Mouse (Mus musculus) CH12.LX (cell line): Measurements from ENCODE around the gene Gm26602.

Experiments used
- BHLHE40 ChIP-seq: IDR thresholded peaks from 2 replicates; pipeline ENCODE4 v1.6.1; 2011; ENCODE audit warnings: mild to moderate bottlenecking, low read depth, low read length, improper control_type of control experiment
- CTCF ChIP-seq, 2 experiments: IDR thresholded peaks in 1 of 2; conservative IDR thresholded peaks in 1 of 2; 2 replicates each; pipeline ENCODE4 v1.5.1; 2011 to 2012; ENCODE audit warnings: low read depth in 2 of 2, low read length in 2 of 2, improper control_type of control experiment in 1 of 2, inconsistent platforms in 1 of 2, mild to moderate bottlenecking in 1 of 2, moderate library complexity in 1 of 2
- EP300 ChIP-seq: IDR thresholded peaks from 2 replicates; pipeline ENCODE4 v1.6.1; 2011; ENCODE audit warnings: low read length, improper control_type of control experiment
- HCFC1 ChIP-seq: IDR thresholded peaks from 2 replicates; pipeline ENCODE4 v1.6.1; 2012; ENCODE audit warnings: low read depth, mild to moderate bottlenecking, inconsistent platforms, low read length, improper control_type of control experiment
- MAFK ChIP-seq: IDR thresholded peaks from 2 replicates; pipeline ENCODE4 v1.6.1; 2011; ENCODE audit warnings: low read length, improper control_type of control experiment; ENCODE audit not compliant: insufficient replicate concordance
- MAX ChIP-seq: IDR thresholded peaks from 2 replicates; pipeline ENCODE4 v1.6.1; 2011; ENCODE audit warnings: low read length, improper control_type of control experiment
- MAZ ChIP-seq: IDR thresholded peaks from 2 replicates; pipeline ENCODE4 v1.6.1; 2012; ENCODE audit warnings: low read depth, mild to moderate bottlenecking, inconsistent platforms, low read length, improper control_type of control experiment, moderate library complexity
- NRF1 ChIP-seq: IDR thresholded peaks from 2 replicates; pipeline ENCODE4 v1.6.1; 2014; ENCODE audit warnings: low read depth, mild to moderate bottlenecking, inconsistent platforms, low read length, improper control_type of control experiment, moderate library complexity
- POLR2A ChIP-seq: IDR thresholded peaks from 2 replicates; pipeline ENCODE4 v1.6.1; 2011; ENCODE audit warnings: low read depth, mild to moderate bottlenecking, improper control_type of control experiment, low read length
- USF1 ChIP-seq: IDR thresholded peaks from 2 replicates; pipeline ENCODE4 v1.6.1; 2014; ENCODE audit warnings: low read depth, mild to moderate bottlenecking, inconsistent platforms, low read length, improper control_type of control experiment
- ZKSCAN1 ChIP-seq: IDR thresholded peaks from 2 replicates; pipeline ENCODE4 v1.6.1; 2012; ENCODE audit warnings: low read depth, inconsistent platforms, low read length, improper control_type of control experiment, borderline replicate concordance
- ZNF384 ChIP-seq: IDR thresholded peaks from 2 replicates; pipeline ENCODE4 v1.6.1; 2012; ENCODE audit warnings: low read depth, low read length, improper control_type of control experiment, inconsistent platforms

- TF ChIP-seq HCFC1 = no peak
- no peak for TF ChIP-seq MAFK
- no peak for TF ChIP-seq ZNF384
- TF ChIP-seq USF1 = no peak
- no peak for TF ChIP-seq MAZ
- no peak for TF ChIP-seq BHLHE40
- TF ChIP-seq EP300 = no peak
- no peak for TF ChIP-seq NRF1
- TF ChIP-seq POLR2A = no peak; the same call in none of the 2 replicates
- TF ChIP-seq CTCF (conservative IDR thresholded peaks at IDR 0.05 in 1 of 2, IDR thresholded peaks at IDR 0.05 in 1 of 2; ENCODE audit: low read depth in 2 of 2, low read length in 2 of 2) = no peak
- TF ChIP-seq ZKSCAN1 = no peak
- TF ChIP-seq MAX = no peak
Observed at GRCm38 (mm10) chr10:79864351-79865188, 46.1 kb upstream of the Gm26602 start.
